Mouse (Mus musculus): ENCODE measurements around the gene Coq9. TPM values are rescaled to one million over a fixed set of nuclear protein-coding genes. Genes with fewer than 3 reads are reported as not detected.

Gene Coq9
- 194 and 209 TPM in 2 replicates for polyA plus RNA-seq (2015; fragmentation: Nextera tagmentation; extraction: Ambion mirVana)

DNA sequence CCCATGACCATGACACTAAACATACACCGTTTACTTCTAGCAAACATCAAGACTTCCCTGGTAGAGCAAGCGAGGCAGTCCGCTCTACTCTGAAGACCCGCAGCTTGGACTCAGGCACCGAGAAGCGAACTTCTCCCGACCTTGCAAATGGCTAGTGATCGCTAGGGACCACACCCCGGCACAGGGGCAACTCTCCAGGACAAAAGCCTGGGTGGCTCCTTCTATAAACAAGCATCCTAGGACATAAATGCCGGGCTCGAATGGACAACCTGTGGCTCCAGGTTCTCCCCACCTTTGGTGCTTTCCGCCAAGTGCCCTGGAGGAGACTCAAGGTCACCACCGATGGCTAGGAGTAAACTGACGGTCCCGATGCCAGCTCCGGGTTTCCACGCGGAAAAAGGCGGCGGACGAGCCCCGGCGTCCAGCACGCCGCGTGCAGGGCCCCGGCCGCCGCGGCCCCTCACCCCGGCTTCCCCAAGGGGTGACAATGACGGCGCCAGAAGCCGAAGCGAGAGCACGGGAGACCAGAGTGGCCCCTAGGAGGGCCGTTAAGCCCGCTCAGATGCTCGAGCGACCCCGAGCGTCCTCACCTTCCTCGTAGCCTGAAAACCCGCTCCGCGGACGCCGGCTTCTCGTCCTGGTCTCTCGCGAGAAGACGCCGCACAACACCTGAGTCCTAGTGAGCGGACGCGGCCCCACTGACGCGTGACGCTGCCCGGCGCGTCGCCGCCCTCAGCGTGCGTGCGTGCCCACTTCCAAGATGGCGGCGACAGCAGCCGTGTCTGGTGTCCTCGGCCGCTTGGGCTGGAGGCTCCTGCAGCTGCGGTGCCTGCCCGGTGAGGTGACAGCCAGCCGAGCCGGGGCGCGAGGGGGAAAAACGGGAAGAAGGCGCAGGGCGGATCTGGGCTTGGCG, at the start of gene Coq9, which contains the start of gene Ciapin1:
Gene Coq9, plus strand, starts transcription at position 660 of the 913 bp plus-strand sequence.
Gene Ciapin1, minus strand, starts transcription at position 697 of the 913 bp plus-strand sequence.
- under 1% methylated on average over 82 of the region's 82 CpGs for WGBS
- Histone ChIP-seq H3K4me1 (ENCODE audit: control insufficient read depth, insufficient read depth, low read length) (peaks cover 16% of the 10 kb centered on the region), H3K9me3 (replicated peaks; ENCODE audit: control insufficient read depth, low read length) (no peaks in the 10 kb centered on the region), H3K9ac (ENCODE audit: low read length) (peak within 1 kb of the TSS; percentile 99), H3K4me2 (ENCODE audit: low read depth, low read length) (peak within 1 kb of the TSS; percentile 95), H3K27ac (ENCODE audit: low read length) (peak within 1 kb of the TSS; percentile 99), H3K27me3 (ENCODE audit: control insufficient read depth, insufficient read depth, low read length) (no peaks in the 10 kb centered on the region), H3K36me3 (ENCODE audit: control insufficient read depth, insufficient read depth) (0 out of 2 replicates have a peak, but pooled peaks cover 5% of the 10 kb centered on the region), H3K4me3 (ENCODE audit: low read length) (peak within 1 kb of the TSS; percentile 99)
- peak; percentile 97 for ATAC-seq (replicated peaks; ENCODE audit: extremely low read depth, insufficient read depth, low FRiP score)

DNA sequence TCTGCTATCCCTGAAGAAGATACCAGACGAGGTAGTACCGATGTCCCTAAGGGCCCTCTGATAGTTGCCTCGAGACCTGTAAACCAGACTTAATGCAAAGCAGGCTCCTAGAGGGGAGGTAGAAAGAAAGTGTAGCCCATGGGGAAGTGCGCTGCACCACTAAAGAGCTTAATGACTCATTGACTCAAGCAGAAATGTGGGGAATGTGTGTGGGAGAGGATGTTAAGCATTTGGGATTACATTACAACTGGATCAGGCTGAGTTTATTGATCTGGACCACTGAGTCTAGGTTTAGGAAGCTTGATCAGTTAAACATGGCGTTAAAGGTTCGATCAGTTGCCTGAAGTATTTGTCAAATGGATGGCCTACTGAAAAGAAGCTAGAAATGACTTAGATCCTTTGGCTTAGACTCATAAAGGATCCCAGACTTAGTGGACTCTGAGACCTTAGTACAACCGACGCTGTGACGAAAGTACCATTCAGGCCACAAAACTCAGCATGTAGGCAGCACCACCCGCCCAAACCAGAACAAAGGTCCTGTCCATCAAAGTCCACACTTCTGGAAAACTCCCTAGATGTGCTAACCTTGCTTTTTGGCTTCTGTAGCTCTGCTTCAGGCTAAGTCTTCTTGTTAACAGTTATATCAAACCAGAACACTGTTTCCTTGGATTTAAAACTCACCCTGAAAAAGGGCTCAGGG, 48.7 kb upstream of the Coq9 start:
- Histone ChIP-seq H3K36me3 (ENCODE audit: control insufficient read depth, insufficient read depth) (no peaks in the 10 kb centered on the region), H3K4me1 (ENCODE audit: control insufficient read depth, insufficient read depth, low read length) (peaks cover 9% of the 10 kb centered on the region), H3K9ac (ENCODE audit: low read length) (no peak overlapping the region), H3K4me3 (ENCODE audit: low read length) (no peak overlapping the region), H3K27ac (ENCODE audit: low read length) (no peak overlapping the region), H3K4me2 (ENCODE audit: low read depth, low read length) (no peak overlapping the region), H3K9me3 (replicated peaks; ENCODE audit: control insufficient read depth, low read length) (no peaks in the 10 kb centered on the region), H3K27me3 (ENCODE audit: control insufficient read depth, insufficient read depth, low read length) (no peaks in the 10 kb centered on the region)
- ATAC-seq (replicated peaks; ENCODE audit: extremely low read depth, insufficient read depth, low FRiP score), result no peak
- WGBS, result 76% methylated on average over 10 of the region's 10 CpGs

DNA sequence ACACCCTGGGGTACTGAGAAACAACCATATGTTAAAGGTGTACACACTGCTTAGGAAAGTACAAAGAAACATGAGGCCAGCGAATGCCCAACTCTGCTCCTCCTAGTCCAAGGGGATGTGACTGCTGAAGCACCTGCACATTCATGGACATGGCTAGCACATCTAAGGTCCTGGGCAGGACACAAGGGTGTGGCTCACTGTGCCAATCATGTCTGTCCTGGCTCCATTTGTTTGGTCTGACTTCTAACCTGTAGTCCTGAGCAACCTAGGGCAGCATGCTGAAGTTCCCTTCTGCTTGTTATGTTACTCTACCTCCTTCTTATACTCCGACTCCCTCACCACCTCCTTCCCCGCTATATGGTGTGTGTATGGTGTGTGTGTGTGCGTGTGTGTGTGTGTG, 43.8 kb upstream of the Coq9 start:
- Histone ChIP-seq H3K4me1 (ENCODE audit: control insufficient read depth, insufficient read depth, low read length) (no peaks in the 10 kb centered on the region), H3K27me3 (ENCODE audit: control insufficient read depth, insufficient read depth, low read length) (no peaks in the 10 kb centered on the region), H3K9me3 (replicated peaks; ENCODE audit: control insufficient read depth, low read length) (no peaks in the 10 kb centered on the region), H3K27ac (ENCODE audit: low read length) (no peak overlapping the region), H3K4me2 (ENCODE audit: low read depth, low read length) (no peak overlapping the region), H3K36me3 (ENCODE audit: control insufficient read depth, insufficient read depth) (no peaks in the 10 kb centered on the region), H3K4me3 (ENCODE audit: low read length) (no peak overlapping the region), H3K9ac (ENCODE audit: low read length) (no peak overlapping the region)
- ATAC-seq (replicated peaks; ENCODE audit: extremely low read depth, insufficient read depth, low FRiP score), result no peak
- 86% methylated on average over 4 of the region's 4 CpGs for WGBS

DNA sequence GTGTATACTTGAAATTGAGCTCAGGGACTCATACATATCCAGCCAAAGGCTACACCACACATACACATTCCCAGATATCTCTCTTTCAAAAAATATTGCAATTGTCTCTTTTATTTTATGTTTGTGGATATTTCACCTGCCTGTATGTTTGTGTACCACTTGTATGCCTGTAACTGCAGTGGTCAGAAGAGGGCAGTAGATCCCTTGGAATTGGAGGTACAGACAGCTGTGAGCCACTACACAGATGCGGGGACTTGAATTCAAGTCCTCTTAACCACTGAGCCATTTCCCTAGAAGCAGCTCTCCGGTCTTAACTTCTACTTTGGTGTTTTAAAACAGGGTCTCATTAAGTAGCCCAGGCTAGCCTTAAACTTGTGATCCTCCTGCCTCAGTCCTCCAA, 43.3 kb upstream of the Coq9 start:
- Histone ChIP-seq H3K27ac (ENCODE audit: low read length) (no peak overlapping the region), H3K36me3 (ENCODE audit: control insufficient read depth, insufficient read depth) (no peaks in the 10 kb centered on the region), H3K4me3 (ENCODE audit: low read length) (no peak overlapping the region), H3K9me3 (replicated peaks; ENCODE audit: control insufficient read depth, low read length) (no peaks in the 10 kb centered on the region), H3K4me2 (ENCODE audit: low read depth, low read length) (no peak overlapping the region), H3K27me3 (ENCODE audit: control insufficient read depth, insufficient read depth, low read length) (no peaks in the 10 kb centered on the region), H3K9ac (ENCODE audit: low read length) (no peak overlapping the region), H3K4me1 (ENCODE audit: control insufficient read depth, insufficient read depth, low read length) (no peaks in the 10 kb centered on the region)
- 88% methylated on average over 2 of the region's 2 CpGs for WGBS
- no peak for ATAC-seq (replicated peaks; ENCODE audit: extremely low read depth, insufficient read depth, low FRiP score)

DNA sequence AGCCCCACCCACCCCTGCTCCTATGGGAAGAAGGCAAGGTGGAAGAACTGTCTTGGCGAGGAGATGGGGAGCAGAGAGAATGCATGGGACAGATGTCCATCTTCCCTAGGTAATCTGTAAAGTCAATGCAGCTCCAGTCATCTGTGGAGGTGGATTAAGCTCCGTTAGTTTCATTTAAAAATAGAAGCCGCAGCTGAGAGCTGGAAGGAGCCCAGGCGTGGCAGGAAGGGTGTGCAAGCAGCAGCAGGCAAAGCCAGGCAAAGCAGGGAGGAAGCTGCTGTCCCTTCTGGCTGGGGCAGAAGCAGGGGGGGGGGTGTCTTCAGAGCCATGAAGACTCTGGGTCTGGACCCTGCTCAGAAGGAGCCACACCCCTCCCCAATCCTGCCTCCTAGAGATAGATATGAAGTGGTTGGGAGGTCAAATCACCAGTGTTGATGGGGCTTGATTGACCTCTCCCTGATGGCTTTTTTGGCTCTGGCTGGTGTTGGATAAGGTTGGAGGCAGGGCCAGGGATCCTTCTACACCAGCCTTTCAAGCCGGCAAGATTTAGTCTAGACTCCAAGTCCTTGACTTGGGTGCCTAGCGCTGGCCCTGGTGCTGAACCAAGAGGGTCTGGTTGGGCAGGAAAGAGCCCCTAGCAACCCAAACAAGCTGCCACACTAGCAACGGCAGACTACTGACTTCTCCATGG, 37.7 kb upstream of the Coq9 start:
- no peak for ATAC-seq (replicated peaks; ENCODE audit: extremely low read depth, insufficient read depth, low FRiP score)
- Histone ChIP-seq H3K9ac (ENCODE audit: low read length) (no peak overlapping the region), H3K4me1 (ENCODE audit: control insufficient read depth, insufficient read depth, low read length) (peaks cover 8% of the 10 kb centered on the region), H3K27ac (ENCODE audit: low read length) (no peak overlapping the region), H3K36me3 (ENCODE audit: control insufficient read depth, insufficient read depth) (no peaks in the 10 kb centered on the region), H3K9me3 (replicated peaks; ENCODE audit: control insufficient read depth, low read length) (no peaks in the 10 kb centered on the region), H3K4me2 (ENCODE audit: low read depth, low read length) (no peak overlapping the region), H3K4me3 (ENCODE audit: low read length) (no peak overlapping the region), H3K27me3 (ENCODE audit: control insufficient read depth, insufficient read depth, low read length) (no peaks in the 10 kb centered on the region)
- WGBS, result 47% methylated on average over 7 of the region's 7 CpGs

DNA sequence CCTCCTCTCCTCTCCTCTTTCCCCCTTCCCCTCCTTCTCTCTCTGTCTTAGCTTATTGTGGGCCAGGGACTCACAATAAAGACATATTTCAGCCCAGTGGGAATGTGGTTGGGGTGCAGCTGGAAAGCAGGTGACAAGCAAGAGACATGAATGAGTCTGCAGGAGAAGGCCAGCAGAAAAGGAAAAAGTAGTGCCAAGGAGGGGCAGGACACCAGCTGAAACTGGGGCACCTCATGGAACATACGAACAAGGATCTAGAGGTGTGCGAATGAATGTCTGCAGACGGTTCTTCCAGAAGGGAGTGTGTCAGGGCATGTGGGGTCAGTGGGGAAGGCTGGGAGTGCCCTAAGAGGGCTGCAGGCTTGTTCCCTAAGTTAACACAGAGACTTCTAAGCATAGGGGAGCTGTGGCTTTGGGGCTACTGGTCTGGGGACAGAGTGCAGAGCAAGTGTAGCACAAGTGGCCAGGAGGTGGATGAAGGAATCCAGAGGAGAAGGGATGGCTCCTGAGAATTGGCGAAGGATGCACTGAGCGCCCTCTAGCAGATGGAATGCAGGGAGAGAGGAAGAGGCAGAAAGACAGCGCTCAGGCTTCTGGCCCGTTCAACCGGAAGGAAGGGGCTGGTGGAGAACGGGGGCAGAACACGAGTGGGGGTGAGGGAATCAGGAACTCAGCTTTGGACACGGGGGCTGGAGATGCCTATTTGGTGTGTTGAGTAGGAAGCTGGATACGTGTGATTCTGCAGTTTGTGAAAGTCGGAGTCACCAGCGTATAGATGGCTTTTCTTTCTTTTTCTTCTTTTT, 36.6 kb upstream of the Coq9 start:
- 41% methylated on average over 14 of the region's 14 CpGs for WGBS

DNA sequence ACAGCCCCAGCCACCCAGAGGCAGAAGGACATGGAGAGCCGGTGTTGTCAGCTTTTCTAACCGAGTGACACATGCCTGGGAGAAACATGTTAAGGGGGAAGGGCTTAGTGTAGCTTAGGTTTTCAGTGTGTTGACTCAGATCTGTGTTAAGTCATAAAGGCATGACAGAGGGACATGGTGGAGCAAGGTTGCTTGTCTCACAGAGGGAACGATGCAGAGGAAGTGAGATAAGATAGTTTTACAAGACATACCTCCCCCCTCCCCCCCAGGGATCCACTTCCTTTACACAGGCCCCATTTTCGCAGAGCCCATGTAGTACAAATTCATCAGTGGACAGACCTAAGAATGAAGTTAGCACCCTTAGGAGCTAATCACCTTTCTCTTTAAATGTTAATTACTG, 35.7 kb upstream of the Coq9 start:
- no peaks in the 10 kb centered on the region for H3K27me3 ChIP-seq (ENCODE audit: control insufficient read depth, insufficient read depth, low read length)
- H3K4me3 ChIP-seq (ENCODE audit: low read length), result no peak overlapping the region
- H3K4me2 ChIP-seq (ENCODE audit: low read depth, low read length), result no peak overlapping the region
- no peaks in the 10 kb centered on the region for H3K36me3 ChIP-seq (ENCODE audit: control insufficient read depth, insufficient read depth)
- H3K4me1 ChIP-seq (ENCODE audit: control insufficient read depth, insufficient read depth, low read length), result peaks cover 8% of the 10 kb centered on the region
- no peaks in the 10 kb centered on the region for H3K9me3 ChIP-seq (replicated peaks; ENCODE audit: control insufficient read depth, low read length)
- no peak overlapping the region; the same call in 1 of the 2 replicates for H3K27ac ChIP-seq (ENCODE audit: low read length)
- 37% methylated on average over 4 of the region's 4 CpGs for WGBS
- no peak overlapping the region for H3K9ac ChIP-seq (ENCODE audit: low read length)
- no peak for ATAC-seq (replicated peaks; ENCODE audit: extremely low read depth, insufficient read depth, low FRiP score)

More for the DNA sequence above, 36.6 kb upstream of the Coq9 start:
- Histone ChIP-seq H3K4me2 (ENCODE audit: low read depth, low read length) (no peak overlapping the region), H3K4me1 (ENCODE audit: control insufficient read depth, insufficient read depth, low read length) (peaks cover 8% of the 10 kb centered on the region), H3K4me3 (ENCODE audit: low read length) (no peak overlapping the region), H3K9ac (ENCODE audit: low read length) (no peak overlapping the region), H3K36me3 (ENCODE audit: control insufficient read depth, insufficient read depth) (no peaks in the 10 kb centered on the region), H3K9me3 (replicated peaks; ENCODE audit: control insufficient read depth, low read length) (no peaks in the 10 kb centered on the region), H3K27ac (ENCODE audit: low read length) (no peak overlapping the region), H3K27me3 (ENCODE audit: control insufficient read depth, insufficient read depth, low read length) (no peaks in the 10 kb centered on the region)
- no peak for ATAC-seq (replicated peaks; ENCODE audit: extremely low read depth, insufficient read depth, low FRiP score)

DNA sequence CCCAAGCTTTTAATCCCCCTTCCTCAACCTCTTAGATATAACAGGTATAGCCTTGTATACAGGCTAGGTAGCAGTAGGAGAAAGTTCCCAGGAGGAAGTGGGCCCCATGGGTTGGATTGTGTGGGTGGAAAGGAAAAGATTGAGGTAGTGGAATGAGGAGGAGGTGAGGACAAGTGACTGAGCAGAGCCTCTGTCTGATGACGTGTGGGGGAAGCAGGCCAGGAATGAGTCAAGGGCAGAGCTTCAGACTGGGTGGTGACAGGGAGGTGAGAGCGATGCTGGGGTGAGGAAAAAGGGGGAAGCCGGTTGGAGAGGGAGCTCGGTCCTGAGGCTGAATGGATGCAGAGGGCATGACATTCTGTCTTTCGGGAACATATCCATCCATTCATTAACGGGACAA, 34.6 kb upstream of the Coq9 start:
- Histone ChIP-seq H3K4me2 (ENCODE audit: low read depth, low read length) (no peak overlapping the region), H3K4me3 (ENCODE audit: low read length) (no peak overlapping the region), H3K9ac (ENCODE audit: low read length) (no peak overlapping the region), H3K27me3 (ENCODE audit: control insufficient read depth, insufficient read depth, low read length) (no peaks in the 10 kb centered on the region), H3K27ac (ENCODE audit: low read length) (no peak overlapping the region), H3K36me3 (ENCODE audit: control insufficient read depth, insufficient read depth) (no peaks in the 10 kb centered on the region), H3K4me1 (ENCODE audit: control insufficient read depth, insufficient read depth, low read length) (peaks cover 8% of the 10 kb centered on the region), H3K9me3 (replicated peaks; ENCODE audit: control insufficient read depth, low read length) (no peaks in the 10 kb centered on the region)
- WGBS, result 29% methylated on average over 6 of the region's 6 CpGs
- ATAC-seq (replicated peaks; ENCODE audit: extremely low read depth, insufficient read depth, low FRiP score), result peak; percentile 45; the same call in 1 of the 2 replicates
